Mouse (Mus musculus): ENCODE results near the gene Actr6. TPM values are rescaled to one million over a fixed set of nuclear protein-coding genes. Genes with fewer than 3 reads are reported as not detected.
"Not testable (repeated sequence)": the region's sequence is repeated elsewhere in the genome, so short reads cannot be mapped to it uniquely, and the experiment has no call there.

Actr6 gene
- polyA plus RNA-seq, 1 experiment from 2014 or later, result 50.9 TPM

- H3K9me3 ChIP-seq (replicated peaks; ENCODE audit: control insufficient read depth, low read length); H3K4me3 ChIP-seq (ENCODE audit: low read depth, low read length); H3K27ac ChIP-seq (replicated peaks; ENCODE audit: low read depth, low read length); H3K36me3 ChIP-seq (replicated peaks; ENCODE audit: control insufficient read depth, insufficient read depth, low read depth, low read length); H3K27me3 ChIP-seq (ENCODE audit: control insufficient read depth, insufficient read depth, low read length); H3K4me1 ChIP-seq (ENCODE audit: control insufficient read depth, insufficient read depth, low read length); ATAC-seq (replicated peaks; ENCODE audit: insufficient number of reproducible peaks, low FRiP score, low TSS enrichment, low read depth); H3K9ac ChIP-seq (replicated peaks; ENCODE audit: low read length); DNase-seq (ENCODE audit: low spot score); H3K4me2 ChIP-seq (ENCODE audit: low read depth, low read length): not testable (repeated sequence)
- 94% methylated on average over 5 of the region's 5 CpGs for WGBS
These were observed 61.7 kb downstream of the Actr6 start for GRCm38 (mm10) chr10:89670371-89670770.

- H3K4me1 ChIP-seq (ENCODE audit: control insufficient read depth, insufficient read depth, low read length), result no peaks in the 10 kb centered on the region
- no peak overlapping the region for H3K4me3 ChIP-seq (ENCODE audit: low read depth, low read length)
- no peak for ATAC-seq (replicated peaks; ENCODE audit: insufficient number of reproducible peaks, low FRiP score, low TSS enrichment, low read depth)
- no peak for DNase-seq (ENCODE audit: low spot score)
- H3K9me3 ChIP-seq (replicated peaks; ENCODE audit: control insufficient read depth, low read length), result no peaks in the 10 kb centered on the region
- no peaks in the 10 kb centered on the region for H3K27me3 ChIP-seq (ENCODE audit: control insufficient read depth, insufficient read depth, low read length)
- H3K9ac ChIP-seq (replicated peaks; ENCODE audit: low read length), result no peak overlapping the region
- H3K27ac ChIP-seq (replicated peaks; ENCODE audit: low read depth, low read length), result no peak overlapping the region
- H3K4me2 ChIP-seq (ENCODE audit: low read depth, low read length), result no peak overlapping the region
- 85% methylated on average over 7 of the region's 7 CpGs for WGBS
- no peaks in the 10 kb centered on the region for H3K36me3 ChIP-seq (replicated peaks; ENCODE audit: control insufficient read depth, insufficient read depth, low read depth, low read length)
These were observed 64.5 kb downstream of the Actr6 start for GRCm38 (mm10) chr10:89667571-89667970.

- 95% methylated on average over 9 of the region's 9 CpGs for WGBS
- ATAC-seq (replicated peaks; ENCODE audit: insufficient number of reproducible peaks, low FRiP score, low TSS enrichment, low read depth), result no peak
These were observed 66.4 kb downstream of the Actr6 start for GRCm38 (mm10) chr10:89665679-89666078.

GRCm38 (mm10) chr10:89664977-89665645 is 67.0 kb downstream of the Actr6 start:
- ATAC-seq (replicated peaks; ENCODE audit: insufficient number of reproducible peaks, low FRiP score, low TSS enrichment, low read depth), result no peak

More at GRCm38 (mm10) chr10:89665679-89666078, 66.4 kb downstream of the Actr6 start:
- Histone ChIP-seq H3K27ac (replicated peaks; ENCODE audit: low read depth, low read length) (no peak overlapping the region), H3K4me1 (ENCODE audit: control insufficient read depth, insufficient read depth, low read length) (no peaks in the 10 kb centered on the region), H3K4me3 (ENCODE audit: low read depth, low read length) (no peak overlapping the region), H3K9me3 (replicated peaks; ENCODE audit: control insufficient read depth, low read length) (no peaks in the 10 kb centered on the region), H3K4me2 (ENCODE audit: low read depth, low read length) (no peak overlapping the region), H3K9ac (replicated peaks; ENCODE audit: low read length) (no peak overlapping the region), H3K36me3 (replicated peaks; ENCODE audit: control insufficient read depth, insufficient read depth, low read depth, low read length) (no peaks in the 10 kb centered on the region), H3K27me3 (ENCODE audit: control insufficient read depth, insufficient read depth, low read length) (no peaks in the 10 kb centered on the region)
- no peak for DNase-seq (ENCODE audit: low spot score)

More at GRCm38 (mm10) chr10:89664977-89665645, 67.0 kb downstream of the Actr6 start:
- DNase-seq (ENCODE audit: low spot score), result no peak
- H3K27ac ChIP-seq (replicated peaks; ENCODE audit: low read depth, low read length), result no peak overlapping the region
- H3K4me2 ChIP-seq (ENCODE audit: low read depth, low read length), result no peak overlapping the region
- H3K9me3 ChIP-seq (replicated peaks; ENCODE audit: control insufficient read depth, low read length), result no peaks in the 10 kb centered on the region
- H3K9ac ChIP-seq (replicated peaks; ENCODE audit: low read length), result no peak overlapping the region
- H3K4me3 ChIP-seq (ENCODE audit: low read depth, low read length), result no peak overlapping the region
- H3K27me3 ChIP-seq (ENCODE audit: control insufficient read depth, insufficient read depth, low read length), result no peaks in the 10 kb centered on the region
- 92% methylated on average over 8 of the region's 8 CpGs for WGBS
- no peaks in the 10 kb centered on the region for H3K36me3 ChIP-seq (replicated peaks; ENCODE audit: control insufficient read depth, insufficient read depth, low read depth, low read length)
- no peaks in the 10 kb centered on the region for H3K4me1 ChIP-seq (ENCODE audit: control insufficient read depth, insufficient read depth, low read length)

Other genes starting within 250 kb of the Actr6 start
- not detected in 2 replicates for gene Nr1h4, start 198.7 kb downstream of the Actr6 start, polyA plus RNA-seq (2014; fragmentation: Nextera tagmentation; extraction: Ambion mirVana)
- 0.13 and 0.18 TPM in 2 replicates for gene Slc17a8, start 111.0 kb downstream of the Actr6 start, polyA plus RNA-seq (2014; fragmentation: Nextera tagmentation; extraction: Ambion mirVana)
- 26.9 and 30.6 TPM in 2 replicates for gene Scyl2, start 46.0 kb downstream of the Actr6 start, polyA plus RNA-seq (2014; fragmentation: Nextera tagmentation; extraction: Ambion mirVana)
- gene Uhrf1bp1l, start 12.7 kb upstream of the Actr6 start, polyA plus RNA-seq (2014; fragmentation: Nextera tagmentation; extraction: Ambion mirVana), result 24.6 and 27.6 TPM in 2 replicates
- gene Anks1b, start 141.2 kb upstream of the Actr6 start, polyA plus RNA-seq (2014; fragmentation: Nextera tagmentation; extraction: Ambion mirVana), result 2.7 and 3.0 TPM in 2 replicates